Mouse (Mus musculus) NIH3T3 (cell line): ENCODE data around the gene Pclo.
"Not testable (repeated sequence)": the region's sequence is repeated elsewhere in the genome, so short reads cannot be mapped to it uniquely, and the experiment has no call there.

ENCODE experiments used
- DNase-seq: peaks from one replicate; pipeline ENCODE4 v3.0.0-alpha.2; 2012; ENCODE audit warnings: low read depth

Pclo gene

DNA sequence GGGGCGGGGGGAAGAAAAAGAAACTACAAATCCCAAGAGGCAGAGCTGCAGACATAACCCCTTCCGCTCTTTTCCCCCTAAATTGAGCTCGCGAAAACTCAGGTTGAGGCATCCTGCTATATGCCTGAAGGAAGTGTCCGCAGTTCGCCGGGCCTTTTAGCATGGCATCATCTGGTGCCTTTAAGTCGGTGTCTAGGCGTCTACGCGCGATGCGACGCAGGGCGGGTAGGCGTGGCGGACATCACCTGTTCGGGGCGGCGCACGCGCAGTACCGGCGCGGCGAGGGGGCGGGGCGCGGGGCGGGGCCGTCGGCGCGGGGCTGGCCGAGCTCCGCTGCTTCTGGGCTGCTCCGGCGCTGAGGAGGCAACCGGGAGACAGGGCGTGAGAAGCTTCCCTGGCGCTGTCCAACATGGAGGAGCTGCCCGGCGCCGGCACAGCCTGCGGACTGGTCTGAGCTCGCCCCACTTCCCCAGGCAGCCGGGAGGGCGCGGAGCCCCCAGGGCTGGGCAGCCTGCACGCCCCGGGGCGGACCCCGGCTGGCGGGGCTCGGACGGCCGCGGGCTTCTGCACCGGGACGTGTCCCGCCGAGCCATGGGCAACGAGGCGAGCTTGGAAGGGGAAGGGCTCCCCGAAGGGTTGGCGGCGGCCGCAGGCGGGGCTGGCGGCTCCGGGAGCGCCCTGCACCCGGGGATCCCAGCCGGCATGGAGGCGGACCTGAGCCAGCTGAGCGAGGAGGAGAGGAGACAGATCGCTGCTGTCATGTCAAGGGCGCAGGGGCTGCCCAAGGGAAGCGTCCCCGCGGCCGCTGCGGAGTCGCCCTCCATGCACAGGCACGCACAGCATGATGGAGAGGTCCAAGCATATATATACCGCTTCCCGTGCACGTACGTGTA is at the start of gene Pclo:
Gene Pclo (plus strand): TSS at position 288 of the 893 bp plus-strand sequence.
- no peak for DNase-seq

DNA sequence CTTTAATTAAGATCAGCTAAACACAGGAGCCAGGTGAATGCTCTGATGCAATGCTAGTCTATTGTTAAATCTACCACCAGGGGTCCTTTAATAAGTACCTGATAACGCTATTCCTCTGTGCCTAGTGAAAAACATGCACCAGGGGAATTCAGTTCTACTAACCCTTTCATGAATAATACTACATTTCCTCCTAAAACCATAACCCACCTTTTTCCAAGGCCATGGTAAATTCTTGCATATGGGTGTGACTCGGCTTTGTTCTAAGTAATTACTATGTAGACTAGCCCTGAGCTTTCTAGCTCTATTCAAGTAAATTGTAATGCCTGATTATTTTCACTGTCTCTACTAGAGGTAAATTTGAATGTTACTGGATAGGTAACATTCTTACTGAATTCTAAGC is 20.3 kb upstream of the Pclo start:
- DNase-seq, result not testable (repeated sequence)

DNA sequence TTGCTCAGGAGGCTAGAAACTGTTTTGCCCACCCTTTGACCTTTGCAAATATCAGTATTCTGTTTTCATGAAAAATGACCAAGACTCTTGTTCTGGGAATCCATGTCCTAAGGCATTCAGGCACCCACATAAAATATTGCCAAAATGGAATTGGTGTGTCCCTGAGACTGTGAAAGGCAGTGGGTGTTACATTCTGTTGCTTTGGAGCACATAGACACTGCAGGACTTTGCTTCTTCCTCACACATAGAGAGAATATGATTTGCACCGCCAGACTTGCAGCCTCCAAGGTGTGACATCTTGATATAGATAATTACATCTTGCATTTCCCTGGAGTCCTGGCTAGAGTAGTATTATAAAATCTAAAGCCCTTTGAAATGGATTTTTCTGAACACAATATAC is 6.2 kb upstream of the Pclo start:
- DNase-seq, result no peak

DNA sequence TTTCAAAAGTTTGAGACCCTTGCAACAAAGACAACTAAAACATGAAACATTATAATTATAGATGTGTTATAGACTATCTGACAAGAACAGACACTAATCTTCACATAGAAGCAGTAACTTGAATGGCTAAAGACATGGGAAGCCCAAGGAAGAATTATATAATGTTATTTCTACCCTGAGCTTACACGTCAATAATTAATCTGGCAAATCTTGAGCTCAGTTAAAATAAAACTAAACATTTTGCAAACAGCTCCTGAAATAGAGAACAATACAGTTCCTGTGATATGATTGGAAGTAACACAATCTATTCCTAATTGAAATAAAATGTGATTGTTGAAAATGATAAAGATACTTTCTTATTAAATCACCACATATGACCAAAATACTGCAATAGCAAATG is 5.1 kb upstream of the Pclo start:
- no peak for DNase-seq

DNA sequence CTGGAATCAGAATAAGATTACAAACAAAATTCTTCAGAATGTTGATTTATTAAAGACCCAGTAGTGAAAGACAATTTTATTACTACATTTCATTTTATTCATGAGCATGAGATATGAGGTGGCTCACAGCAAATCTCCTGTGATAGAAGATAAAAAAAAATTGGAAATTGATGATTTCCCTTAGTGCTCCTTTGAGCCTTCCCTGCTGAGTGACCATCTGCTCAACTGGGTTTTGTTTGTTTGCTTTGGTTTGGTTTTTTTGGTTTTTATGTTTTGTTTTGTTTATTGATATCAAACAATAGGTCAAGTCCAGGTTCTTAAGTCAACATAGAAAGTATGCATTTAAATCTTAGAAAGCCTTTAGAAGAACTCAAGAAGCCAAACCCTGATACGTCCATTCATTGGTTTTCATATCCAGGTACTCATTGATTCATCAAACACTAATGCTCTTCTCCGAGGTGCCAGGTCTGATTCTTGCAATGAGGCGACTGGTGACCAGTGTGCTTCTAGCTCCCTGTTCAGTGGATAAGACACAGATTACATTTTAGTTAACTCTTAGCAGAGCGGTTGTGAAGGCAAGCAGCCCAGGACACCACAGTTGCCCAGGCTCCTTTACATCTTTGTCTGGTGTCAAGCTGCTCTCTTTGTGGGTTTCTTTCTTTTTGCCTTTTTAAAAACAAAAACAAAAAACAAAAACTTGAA is 3.6 kb downstream of the Pclo start:
- no peak for DNase-seq

DNA sequence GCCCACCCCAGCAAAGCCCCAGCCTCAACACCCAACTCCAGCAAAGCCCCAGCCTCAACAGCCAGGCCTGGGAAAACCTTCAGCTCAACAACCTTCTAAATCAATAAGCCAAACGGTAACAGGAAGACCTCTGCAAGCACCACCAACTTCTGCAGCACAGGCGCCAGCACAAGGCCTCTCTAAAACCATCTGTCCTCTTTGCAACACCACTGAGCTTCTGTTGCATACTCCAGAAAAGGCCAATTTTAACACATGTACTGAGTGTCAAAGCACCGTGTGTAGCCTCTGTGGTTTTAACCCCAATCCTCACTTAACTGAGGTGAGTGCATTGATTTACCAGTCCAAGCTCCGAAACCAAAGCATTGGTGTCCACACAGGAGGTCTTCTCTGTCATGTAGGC is 7.3 kb downstream of the Pclo start:
- no peak for DNase-seq

DNA sequence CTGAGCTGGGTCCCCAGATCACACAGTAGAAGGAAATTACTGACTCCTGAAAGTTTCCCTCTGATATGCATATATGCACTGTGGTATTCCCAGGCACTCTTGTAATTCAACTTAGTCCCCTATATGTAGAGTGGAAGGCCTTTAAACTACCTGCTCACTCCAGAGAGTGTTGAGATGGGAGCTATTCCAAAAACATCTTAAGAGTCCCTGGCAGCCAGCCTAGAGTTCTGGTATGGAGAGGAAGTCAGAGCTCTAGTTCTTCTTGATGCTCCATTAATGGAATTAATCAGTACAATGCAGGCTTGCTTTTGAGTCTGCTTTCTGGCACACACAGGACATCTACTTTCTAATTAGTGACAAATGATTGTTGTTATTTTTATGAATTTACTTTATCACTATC is 11.3 kb downstream of the Pclo start:
- no peak for DNase-seq

DNA sequence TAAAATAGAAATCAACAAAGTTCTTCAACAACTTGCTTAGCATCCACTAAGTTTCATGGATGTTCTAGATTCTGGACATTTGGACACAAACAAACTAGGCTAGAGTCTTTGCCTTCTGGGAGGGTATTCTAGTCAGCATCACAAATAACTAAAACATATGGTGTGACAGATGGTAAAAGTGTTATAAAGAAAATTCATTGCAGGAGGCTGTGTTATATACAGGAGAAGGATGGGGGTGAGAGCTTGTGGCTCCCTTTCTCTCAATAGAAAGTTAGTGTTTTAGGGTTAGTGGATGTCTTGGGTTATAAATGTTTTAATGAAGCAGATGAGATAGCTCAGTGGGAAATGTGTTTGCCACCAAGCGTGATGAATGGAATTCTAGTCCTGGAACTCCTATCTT is 13.1 kb downstream of the Pclo start:
- no peak for DNase-seq

DNA sequence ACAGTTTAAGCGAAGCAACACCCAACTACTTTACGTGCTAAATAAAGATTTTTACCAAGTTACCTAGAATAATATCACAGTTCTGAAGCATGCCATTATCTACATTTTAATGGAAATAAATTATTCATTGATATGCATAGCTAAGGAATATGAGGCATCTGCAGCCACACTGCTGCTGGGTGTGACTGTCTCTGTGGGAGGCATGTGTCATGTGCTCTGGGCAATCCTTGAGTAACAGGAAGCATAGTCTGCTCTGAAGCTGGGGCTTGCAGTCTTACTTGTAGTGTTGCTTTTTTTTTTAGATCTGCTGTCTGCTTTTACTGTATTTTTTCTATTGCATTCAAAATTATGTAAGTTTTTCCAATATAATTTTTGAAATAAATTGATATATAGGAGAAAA is 17.2 kb downstream of the Pclo start:
- DNase-seq, result no peak

DNA sequence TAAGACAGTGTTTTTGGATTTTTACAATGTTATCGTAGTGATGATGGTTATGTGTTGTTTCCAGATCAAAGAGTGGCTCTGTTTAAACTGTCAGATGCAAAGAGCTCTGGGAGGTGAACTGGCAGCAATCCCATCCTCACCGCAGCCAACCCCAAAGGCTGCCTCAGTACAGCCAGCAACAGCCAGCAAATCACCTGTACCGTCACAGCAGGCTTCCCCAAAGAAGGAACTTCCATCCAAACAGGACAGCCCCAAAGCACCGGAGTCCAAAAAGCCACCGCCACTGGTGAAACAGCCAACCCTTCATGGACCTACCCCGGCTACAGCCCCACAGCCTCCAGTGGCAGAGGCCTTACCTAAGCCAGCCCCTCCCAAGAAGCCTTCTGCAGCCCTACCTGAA is 24.6 kb downstream of the Pclo start:
- no peak for DNase-seq

DNA sequence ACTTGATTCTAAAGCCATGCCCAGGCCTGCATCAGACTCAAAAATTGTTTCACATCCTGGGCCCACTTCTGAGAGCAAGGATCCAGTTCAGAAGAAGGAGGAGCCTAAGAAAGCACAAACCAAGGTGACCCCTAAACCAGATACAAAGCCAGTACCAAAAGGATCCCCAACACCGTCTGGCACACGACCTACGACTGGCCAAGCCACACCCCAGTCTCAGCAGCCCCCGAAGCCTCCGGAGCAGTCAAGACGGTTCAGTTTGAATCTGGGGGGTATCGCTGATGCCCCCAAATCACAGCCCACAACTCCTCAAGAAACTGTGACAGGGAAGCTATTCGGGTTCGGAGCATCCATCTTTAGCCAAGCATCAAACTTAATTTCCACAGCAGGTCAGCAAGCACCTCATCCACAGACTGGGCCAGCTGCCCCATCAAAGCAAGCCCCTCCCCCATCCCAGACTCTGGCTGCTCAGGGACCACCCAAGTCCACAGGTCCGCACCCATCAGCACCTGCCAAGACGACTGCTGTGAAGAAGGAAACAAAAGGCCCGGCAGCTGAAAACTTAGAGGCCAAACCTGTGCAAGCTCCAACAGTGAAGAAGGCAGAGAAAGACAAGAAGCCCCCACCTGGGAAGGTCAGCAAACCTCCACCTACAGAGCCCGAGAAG is 25.4 kb downstream of the Pclo start:
- DNase-seq, result no peak

DNA sequence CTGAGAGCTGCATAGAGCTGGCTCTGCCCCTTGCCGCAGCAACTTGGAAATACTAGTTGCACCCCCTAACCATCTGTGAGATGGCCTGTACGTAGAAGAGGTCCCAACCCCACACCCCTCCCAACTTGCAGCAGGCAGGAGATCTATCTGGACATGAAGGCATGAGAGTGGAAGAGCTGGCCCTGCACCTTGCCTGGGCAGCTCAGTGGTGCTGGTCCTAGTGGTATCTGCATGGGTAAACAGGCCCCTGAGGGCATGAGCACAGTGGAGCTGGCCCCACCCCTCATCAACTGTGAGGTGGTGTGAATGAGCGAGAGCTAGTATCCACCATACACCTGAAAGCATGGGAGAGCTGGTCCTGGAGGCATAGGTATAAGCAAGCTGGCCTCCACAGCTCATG is 60.9 kb downstream of the Pclo start:
- no peak for DNase-seq

DNA sequence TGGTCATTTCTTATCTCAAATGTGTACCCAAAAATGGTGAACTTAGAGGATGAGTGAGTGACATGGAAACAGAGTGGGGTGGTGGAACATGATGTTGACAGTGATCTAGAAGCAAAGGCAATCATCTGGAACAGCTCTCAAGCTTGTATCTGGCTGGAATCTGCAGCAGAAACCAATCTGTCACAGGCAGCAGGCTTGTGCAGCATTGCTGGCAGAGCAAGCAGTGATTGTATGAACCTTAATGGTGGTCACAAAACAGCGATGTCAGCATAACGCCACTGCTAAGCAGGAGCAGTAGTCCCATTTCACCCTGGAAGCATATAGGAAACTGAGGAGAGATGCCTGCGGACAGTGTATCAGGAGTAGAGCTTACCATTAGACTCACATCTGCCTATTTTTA is 76.8 kb downstream of the Pclo start:
- no peak for DNase-seq

DNA sequence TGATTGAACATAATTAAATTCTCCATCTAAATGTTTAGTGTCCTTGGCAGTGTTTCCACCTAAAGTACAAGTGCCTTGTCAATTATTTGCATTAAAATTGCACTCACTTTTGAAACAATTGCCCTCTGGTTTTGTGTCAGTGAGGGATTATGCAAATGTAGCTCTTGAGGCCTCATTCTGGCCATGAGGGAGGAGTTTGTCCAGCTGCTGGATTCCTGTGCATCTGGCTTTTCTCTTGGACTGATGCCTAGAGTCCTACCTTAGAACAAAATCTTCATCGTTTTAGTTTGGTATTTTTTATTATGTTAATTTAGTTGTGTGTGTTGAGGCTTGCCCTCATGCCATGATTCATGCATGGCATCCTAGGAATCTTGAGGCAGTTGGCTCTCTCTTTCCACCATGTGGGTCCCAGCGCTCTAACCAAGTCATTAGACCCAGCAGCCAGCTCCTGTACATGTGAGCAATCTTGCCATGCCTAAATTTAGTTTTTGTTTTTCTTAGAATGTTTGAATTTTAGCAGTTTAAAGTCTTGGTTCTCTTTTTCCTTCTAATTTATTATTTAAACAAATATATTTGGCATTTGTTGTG is 80.8 kb downstream of the Pclo start:
- no peak for DNase-seq

DNA sequence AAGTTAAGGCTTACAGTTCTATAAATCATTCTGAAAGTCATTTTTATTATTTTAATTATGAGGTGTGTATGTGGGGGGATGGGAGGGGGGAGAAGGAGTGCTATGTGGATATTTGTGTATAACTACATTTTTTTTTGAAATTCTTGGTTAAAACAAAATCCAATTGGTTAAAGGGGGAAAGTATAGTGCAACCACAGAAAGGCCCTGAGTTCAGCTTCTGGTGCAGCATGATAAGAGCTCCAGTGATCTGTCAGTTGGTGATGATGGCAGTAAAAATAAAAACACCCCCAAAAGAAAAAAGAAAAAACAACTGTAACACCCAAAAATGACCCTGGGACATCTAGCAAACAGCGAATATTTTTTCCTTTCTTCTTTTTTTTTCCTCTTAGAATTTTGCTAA is 93.6 kb downstream of the Pclo start:
- no peak for DNase-seq

DNA sequence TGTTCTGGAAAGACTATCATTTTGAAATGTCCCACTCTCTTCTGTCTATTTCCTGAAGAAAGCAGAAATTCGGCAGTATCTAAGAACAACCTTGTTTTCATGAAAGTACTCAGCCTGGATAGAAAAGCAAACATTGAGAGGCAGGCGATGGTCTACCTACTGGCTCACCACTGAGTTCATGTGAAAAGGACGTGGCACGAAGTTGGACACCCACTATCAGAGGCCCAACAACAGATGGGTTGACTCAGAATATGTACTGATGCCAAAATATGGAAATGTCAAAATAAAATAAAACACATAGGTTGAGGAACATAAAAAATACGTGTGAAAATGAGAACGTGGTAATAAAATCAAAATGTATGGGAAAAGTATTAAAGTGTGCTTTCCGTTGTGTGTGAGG is 106.4 kb downstream of the Pclo start:
- DNase-seq, result no peak

DNA sequence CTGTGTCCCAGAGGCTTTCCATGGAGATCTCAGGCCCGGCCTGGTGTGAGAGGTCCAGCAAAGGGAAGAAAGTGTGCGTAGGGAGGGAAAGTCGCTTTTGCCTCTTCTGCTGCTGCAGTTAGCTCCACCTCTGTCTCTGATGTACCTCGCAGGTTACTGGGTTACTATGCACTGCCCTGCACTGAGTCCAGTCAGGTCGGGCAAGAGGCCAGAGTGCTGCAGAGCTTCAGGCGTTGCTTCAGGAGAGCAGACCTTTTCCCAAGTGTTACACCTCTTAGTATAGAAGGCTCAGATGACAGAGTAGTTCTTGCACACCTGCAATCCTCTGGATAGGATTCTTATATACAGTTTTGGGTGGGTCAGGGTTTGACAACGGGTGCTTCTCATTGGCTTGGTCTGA is 108.6 kb downstream of the Pclo start:
- no peak for DNase-seq

DNA sequence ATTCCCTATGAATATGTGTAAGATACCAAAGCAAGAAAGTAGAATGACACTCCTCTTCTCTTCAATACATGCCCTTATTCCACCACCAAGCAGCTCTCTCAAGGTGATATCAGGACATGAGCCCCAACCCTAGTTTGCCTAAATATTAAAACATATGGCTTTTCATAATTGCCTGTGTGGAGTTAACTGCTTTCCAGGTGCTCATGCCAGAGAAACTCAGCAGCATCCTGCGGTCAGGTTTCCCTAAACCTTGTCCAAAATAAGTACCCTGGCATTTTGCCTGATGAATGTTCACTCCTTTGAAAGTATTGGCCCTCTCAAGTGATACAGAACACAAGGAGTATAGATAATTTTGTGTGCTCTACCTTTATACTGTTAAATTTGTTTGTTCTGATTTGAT is 126.5 kb downstream of the Pclo start:
- no peak for DNase-seq

DNA sequence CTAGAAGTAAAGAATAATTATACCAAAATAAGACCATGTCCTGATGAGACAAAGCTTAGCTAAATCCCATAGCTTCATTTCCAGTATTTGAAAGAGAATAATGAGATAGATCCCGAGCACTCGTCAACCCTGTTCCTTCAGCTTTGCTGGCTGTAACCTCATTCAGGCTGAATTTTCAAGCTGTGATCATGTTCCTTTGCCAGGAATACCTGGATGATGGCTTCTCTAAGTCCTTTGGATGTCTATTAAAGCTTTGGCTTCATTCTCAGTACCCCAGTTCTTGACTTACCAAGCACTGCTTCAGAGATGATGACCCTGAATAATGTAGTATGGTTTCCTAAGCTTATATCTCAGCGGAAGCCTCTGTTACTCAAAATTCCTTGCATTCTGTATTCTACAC is 131.1 kb downstream of the Pclo start:
- no peak for DNase-seq

DNA sequence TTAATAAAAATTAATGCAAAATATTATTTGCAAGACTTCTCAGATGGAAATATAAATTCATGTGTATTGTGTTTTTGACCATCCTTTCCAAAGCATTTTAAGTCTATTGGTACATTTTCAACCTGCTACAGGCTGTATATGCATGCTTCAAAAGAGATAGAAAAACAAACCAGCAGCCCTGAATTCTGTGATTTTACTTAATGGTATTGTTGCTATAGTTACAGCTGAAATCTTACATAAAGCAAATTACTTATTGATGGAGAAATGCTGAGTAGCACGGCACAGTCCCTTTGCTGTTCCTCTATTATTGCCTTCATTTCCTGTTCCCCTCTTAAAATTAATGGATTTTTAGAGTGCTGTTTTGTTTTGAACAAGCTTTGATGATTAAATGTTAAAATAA is 145.9 kb downstream of the Pclo start:
- DNase-seq, result no peak

DNA sequence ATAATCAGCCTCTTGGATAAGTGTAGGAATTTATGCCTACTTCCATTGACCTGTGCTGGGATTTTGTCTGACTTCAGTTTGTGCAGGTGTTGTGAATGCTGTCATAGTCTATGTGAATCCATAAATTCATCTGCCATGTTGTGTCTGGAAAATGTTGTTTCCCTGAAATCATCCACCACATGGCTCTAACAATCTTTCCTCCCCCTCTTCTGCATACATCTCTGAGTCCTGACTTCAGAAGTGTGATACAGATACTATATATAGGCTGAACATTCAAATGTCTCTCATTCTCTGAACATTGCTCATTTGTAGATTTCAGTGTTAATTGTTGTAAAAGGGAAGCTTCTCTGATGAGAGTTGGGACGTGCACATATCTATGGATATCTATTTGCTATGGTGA is 147.5 kb downstream of the Pclo start:
- DNase-seq, result no peak

DNA sequence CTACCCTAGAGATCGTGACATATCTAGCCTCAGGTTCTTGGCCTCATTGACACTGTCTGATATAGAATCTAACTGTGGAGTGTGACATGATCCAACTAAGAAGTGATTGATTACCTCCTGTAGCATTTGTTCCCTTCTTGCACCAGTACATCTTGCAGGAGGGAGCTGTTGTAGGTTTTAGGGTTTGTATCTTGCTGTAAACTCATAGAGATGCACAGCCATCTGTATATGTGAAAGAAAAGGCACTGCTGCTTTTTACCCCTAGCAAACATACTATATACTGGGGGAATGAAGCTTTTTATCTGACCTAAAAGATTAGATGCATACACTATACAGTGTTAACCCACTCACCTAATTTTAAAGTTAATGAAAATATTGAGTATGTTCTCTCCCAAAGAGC is 147.9 kb downstream of the Pclo start:
- no peak for DNase-seq

DNA sequence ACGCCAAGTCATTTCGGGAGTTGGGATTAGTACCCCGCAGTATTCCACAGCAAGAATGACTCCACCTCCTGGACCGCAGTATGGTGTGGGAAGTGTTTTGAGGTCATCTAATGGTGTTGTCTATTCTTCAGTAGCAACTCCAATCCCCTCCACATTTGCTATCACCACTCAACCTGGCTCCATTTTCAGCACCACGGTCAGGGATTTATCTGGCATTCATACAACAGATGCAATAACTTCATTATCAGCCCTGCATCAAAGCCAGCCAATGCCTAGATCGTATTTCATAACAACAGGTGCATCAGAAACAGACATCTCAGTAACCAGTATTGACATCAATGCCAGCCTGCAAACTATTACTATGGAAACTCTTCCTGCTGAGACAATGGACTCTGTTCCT is 165.7 kb downstream of the Pclo start:
- DNase-seq, result peak; percentile 17
